Mouse (Mus musculus) R1 (cell line): ENCODE measurements around the gene Cdkl3.

Experiments
- DNase-seq: peaks from one replicate; pipeline ENCODE4 v3.0.0-alpha.2; 2018; ENCODE audit warnings: low read depth, low spot score

Gene Cdkl3

GRCm38 (mm10) chr11:52003772-52004528 is at the start of gene Cdkl3:
Cdkl3 (plus strand) TSS chr11:52004221.
- peak; percentile 99 for DNase-seq

GRCm38 (mm10) chr11:51956112-51956511 is 47.9 kb upstream of the Cdkl3 start:
- DNase-seq = no peak

- DNase-seq = no peak
Measured at GRCm38 (mm10) chr11:51957760-51958159, 46.3 kb upstream of the Cdkl3 start.

- no peak for DNase-seq
Measured at GRCm38 (mm10) chr11:51959511-51959910, 44.5 kb upstream of the Cdkl3 start.

- DNase-seq = no peak
Measured at GRCm38 (mm10) chr11:51960061-51960460, 44.0 kb upstream of the Cdkl3 start.

GRCm38 (mm10) chr11:51960967-51961471 is 43.0 kb upstream of the Cdkl3 start:
- DNase-seq = peak; percentile 42

- DNase-seq = no peak
Measured at GRCm38 (mm10) chr11:51961761-51962160, 42.3 kb upstream of the Cdkl3 start.

- DNase-seq = no peak
Measured at GRCm38 (mm10) chr11:51962277-51962676, 41.7 kb upstream of the Cdkl3 start.

- DNase-seq = no peak
Measured at GRCm38 (mm10) chr11:51966651-51967050, 37.4 kb upstream of the Cdkl3 start.

GRCm38 (mm10) chr11:51967443-51968401 is 36.3 kb upstream of the Cdkl3 start, which contains the start of gene Cdkn2aipnl:
Cdkn2aipnl (plus strand) TSS chr11:51967661.
- peak; percentile 95 for DNase-seq

GRCm38 (mm10) chr11:51968896-51969295 is 35.1 kb upstream of the Cdkl3 start:
- peak; percentile 58 for DNase-seq

GRCm38 (mm10) chr11:51969511-51969910 is 34.5 kb upstream of the Cdkl3 start:
- peak; percentile 24 for DNase-seq

- DNase-seq = no peak
Measured at GRCm38 (mm10) chr11:51971644-51972043, 32.4 kb upstream of the Cdkl3 start.

GRCm38 (mm10) chr11:51999611-52000289 is 4.3 kb upstream of the Cdkl3 start:
- DNase-seq = peak; percentile 90

GRCm38 (mm10) chr11:52000290-52000962 is 3.6 kb upstream of the Cdkl3 start, which contains the start of gene Ube2b:
Ube2b (minus strand) TSS chr11:52000762.
- peak; percentile 99 for DNase-seq

- peak; percentile 69 for DNase-seq
Measured at GRCm38 (mm10) chr11:52001341-52001740, 2.7 kb upstream of the Cdkl3 start.

- peak; percentile 16 for DNase-seq
Measured at GRCm38 (mm10) chr11:52001861-52002260, 2.2 kb upstream of the Cdkl3 start.

- DNase-seq = peak; percentile 40
Measured at GRCm38 (mm10) chr11:52002842-52003504, 1.0 kb upstream of the Cdkl3 start.

- no peak for DNase-seq
Measured at GRCm38 (mm10) chr11:52003505-52003771, 583 bp upstream of the Cdkl3 start.

GRCm38 (mm10) chr11:52005586-52005985 is 1.6 kb downstream of the Cdkl3 start:
- no peak for DNase-seq

GRCm38 (mm10) chr11:52011011-52011410 is 7.0 kb downstream of the Cdkl3 start:
- DNase-seq = peak; percentile 17
